Mouse (Mus musculus) brain, embryonic 18.5 days (tissue): ENCODE measurements at regions not wholly inside any gene's neighbourhood (a gene's known extent, or its start where the extent isn't known, plus 50 kb on each side); places are given as distances from the start of the nearest gene placed in this dataset.

Experiments used
- DNase-seq: peaks from one replicate; pipeline ENCODE4 v3.0.0-alpha.2; 2012; ENCODE audit warnings: low read depth, low spot score

DNA sequence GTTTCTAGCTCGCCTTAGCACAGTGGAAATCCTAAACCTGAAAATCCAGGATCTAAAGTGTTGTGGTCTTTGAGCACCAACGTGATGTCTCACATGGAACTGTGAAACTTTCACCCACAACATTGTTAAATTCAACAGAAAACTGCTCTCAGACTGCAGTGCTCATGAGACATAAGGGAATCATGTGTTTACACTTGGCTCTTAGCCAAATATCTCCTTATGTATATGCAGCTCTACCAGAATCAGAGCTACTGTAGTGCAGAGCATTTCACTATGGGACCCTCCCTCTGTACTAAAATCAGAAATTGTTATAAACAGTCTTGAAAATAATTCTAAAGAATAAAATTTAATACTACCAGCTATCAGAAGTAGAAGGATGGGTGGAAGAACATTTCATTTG lies 778.8 kb upstream of the Fam84a start:
- no peak for DNase-seq

DNA sequence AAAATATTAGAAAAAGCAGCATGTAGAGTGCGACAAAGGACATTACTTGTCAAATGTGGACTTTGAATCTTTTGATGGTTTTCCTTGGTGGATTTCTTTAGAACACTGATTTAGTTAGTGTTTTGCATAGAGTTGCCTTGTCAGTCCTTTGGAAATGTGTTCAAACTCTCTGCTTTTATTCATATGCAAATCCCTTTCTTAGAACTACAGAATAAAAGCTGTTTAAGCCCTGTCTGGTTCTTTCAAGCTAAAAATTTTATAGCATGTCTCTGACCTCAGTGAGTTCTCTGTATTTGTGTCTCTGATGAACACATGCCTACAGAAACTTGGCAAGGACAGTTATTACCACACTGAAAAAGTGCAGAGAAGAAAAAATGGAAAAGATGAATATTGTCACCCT lies 775.7 kb upstream of the Fam84a start:
- DNase-seq = no peak

DNA sequence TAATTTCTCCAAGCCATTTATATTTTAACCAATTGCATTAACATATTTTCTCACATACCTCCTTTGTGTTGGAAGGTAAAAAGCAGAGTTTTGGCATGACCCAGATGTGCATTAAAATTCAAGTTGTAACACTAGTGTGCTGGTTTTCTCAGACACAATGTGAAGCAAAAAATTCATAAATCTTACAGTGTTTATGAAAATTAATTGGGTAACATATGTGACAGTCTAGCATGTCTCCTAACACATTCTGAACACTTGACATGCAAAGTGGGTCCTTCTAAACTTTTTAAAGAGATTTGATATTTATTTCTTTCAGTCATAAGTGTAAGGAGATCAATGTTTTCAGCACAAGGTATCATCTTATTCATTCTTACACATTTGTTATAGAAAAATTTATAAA lies 771.9 kb upstream of the Fam84a start:
- no peak for DNase-seq

DNA sequence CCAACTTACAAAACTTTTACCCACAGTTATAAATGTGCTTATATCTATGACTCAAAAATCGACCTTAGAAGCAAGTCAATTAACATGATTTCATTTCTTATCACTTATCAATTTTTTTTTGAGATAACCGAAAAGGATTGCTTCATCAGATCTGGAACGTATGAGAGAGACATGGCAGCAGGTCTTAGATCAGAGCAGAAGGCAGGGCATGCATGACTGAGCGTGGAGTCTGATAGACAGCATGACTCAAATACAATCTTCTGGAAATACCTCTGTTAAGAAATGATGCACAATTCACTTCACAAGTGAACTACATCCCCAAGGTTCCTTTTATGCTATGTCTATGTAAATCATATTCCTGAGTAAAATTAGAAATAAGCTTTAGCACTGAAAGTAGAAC lies 760.1 kb upstream of the Fam84a start:
- DNase-seq = no peak

DNA sequence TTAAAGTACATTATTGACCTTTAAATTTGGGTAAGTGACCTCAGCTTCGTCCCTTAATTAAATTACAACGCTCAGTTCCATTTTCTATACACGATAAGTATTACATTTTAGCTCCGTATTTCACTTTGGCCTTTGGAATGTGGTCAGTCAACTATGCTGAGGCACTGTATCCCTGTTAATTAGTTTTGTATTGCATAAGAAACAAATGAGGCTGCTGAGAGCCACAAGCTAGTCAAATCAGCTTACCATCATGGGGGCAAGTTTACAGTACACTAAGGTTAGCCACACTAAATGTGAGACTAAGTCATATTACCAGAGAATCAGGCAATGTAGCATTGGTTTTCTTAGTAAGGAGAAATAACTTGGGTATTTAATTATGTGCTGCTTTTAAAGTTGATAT lies 731.3 kb upstream of the Fam84a start:
- DNase-seq = no peak

DNA sequence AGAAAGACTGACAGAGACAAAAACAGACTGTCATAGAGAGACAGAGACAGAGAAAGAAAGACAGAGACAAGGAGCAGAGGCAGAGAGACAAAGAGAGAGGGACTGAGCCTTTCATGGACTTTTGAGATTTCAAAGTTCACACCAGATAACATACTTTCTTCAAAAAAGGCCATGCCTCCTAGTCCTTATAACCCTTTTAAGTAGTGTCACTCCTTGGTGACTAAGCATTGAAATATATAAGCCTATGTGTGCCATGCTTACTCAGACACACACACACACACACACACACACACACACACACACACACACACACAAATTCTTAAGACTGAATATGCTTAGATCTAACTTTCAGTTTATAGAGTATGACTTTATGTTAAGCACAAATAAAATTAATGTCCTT lies 728.6 kb upstream of the Fam84a start:
- no peak for DNase-seq

DNA sequence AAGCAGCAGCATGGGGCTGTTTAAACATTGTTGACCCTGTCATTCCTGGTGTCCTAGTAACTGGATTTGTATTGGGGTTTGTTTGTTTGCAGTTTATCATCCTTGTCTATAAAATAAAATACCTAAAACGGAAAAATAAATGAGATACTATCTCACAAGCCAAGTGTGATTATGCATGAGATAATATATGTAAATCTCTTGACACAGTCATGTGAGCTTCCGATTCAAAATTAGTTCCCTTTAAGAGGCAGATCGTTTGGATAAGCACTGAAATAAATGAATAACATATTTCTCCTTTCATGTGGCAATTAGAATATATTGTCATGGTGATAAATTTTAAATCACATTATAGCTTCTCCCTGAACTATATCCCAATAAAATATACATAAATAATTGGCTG lies 723.4 kb upstream of the Fam84a start:
- no peak for DNase-seq

DNA sequence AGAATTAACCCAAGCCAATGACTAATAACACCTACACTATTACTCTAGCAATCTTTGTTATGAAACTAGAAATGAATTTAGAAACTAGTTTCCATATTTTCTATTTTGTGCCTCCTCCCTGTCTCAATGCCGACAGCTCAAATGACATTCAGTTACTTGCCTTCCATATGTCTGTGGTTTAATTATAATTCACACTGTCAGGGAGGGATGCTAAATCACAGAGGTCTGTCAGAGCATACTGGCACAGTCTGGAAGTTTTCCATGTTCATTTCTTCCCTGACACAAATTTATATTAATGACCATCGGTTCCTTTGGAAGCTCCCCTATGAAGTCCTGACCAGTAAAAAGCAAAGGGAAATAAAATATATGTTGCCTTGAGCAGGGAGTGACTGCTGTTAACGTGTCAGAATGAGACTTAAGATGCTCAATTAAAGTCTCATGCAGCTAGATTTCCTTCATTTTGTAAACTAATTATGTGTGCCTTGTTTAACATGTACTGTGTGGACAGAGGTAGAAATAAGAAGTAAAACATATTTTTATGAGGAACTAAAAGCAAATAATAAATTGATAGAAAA lies 719.6 kb upstream of the Fam84a start:
- peak; percentile 59 for DNase-seq

DNA sequence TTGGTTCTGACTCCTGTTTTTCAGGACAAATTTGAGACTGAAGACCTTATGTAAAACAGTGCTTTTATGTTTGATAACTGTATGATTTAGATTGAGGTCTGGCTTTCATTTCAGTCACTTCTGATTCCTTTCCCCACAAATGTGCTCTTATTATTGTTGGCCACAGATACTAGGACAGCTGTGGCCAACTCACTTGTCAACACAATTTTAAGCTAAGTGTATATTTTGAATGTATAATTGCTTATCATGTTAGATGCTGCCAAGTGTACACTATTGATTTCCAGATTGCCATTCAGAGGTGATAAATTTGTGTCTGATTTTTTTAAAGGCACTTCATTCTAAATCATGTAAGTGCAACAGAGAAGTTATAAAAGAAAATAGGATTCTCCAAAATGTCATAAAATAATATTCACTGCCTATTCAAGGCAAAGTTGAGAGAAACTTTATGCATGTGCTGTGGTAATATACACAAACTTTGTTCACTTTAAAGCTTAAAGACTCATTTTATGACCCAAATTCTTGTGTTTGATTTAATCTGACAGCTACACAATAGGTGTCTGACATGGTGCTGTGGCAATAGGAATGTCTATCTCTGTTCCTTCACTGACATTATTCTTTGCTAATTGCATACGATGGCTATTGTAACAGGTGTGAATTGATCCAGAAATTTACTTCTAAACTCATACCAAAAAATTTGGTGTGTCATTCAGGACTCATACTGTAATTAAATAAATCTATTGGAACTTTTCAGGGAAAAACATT lies 708.1 kb upstream of the Fam84a start:
- DNase-seq = peak; percentile 51

DNA sequence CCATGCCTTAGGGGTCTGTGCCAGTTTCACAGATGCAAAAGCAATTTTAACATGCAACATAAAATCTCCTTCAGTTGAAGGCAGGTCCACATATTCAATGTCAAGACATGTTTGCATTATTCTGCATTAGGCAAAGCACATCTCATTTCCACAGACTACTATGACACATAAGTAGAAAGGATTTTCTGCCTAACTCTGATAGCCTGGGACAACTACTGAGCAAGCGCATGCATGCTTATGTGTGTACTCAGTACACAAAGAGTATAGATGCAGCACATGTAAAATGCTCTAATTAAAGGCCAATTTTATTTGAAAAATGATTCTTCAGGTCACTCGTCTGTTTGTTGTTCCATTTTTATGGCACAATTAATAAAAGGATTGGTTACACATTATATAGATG lies 707.2 kb upstream of the Fam84a start:
- DNase-seq = no peak

DNA sequence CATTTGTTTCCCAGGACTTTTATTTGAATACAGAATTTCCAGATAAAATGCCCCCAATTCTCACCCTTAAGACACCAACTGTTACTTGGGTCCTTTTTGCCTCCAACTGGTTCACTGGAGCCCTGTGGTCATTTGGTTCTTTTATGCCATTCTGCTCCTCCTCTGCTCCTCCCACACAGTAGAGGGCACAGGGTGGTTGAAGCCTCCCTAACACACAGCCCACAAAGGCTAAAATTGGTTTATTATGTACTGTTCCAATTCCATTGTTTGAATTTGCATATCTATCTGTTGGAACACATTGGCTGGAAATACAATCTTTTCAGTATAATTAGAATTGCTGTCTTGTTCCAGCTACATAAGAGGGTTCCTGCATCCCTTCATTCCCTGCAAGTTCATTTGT lies 683.7 kb upstream of the Fam84a start:
- DNase-seq = no peak
